8 mouse cellular contexts compared by ENCODE assay signal in genomic region chr13:67779265-67780221, GRCm38 (mm10). TPM values are rescaled to one million over a fixed set of nuclear protein-coding genes. Genes with fewer than 3 reads are reported as not detected.
DNase-seq lines count a peak whose midpoint lies in the region; ATAC-seq and TF ChIP-seq lines count a peak whose summit lies in the region.

TSS of gene Zfp493 (plus strand) at chr13:67779693.

- no peaks in the 10 kb centered on the region for H3K27me3 ChIP-seq in cerebellum, adult 2 months (ENCODE audit: control insufficient read depth, insufficient read depth, low read length)
- H3K27me3 ChIP-seq in hindbrain, embryonic 10.5 days (ENCODE audit: insufficient read depth, poor library complexity, severe bottlenecking): no peaks in the 10 kb centered on the region
- H3K27me3 ChIP-seq in lung, embryonic 15.5 days: no peaks in the 10 kb centered on the region
- H3K27me3 ChIP-seq in thymus, adult 2 months (ENCODE audit: control insufficient read depth, insufficient read depth, low read length): no peaks in the 10 kb centered on the region

- TF ChIP-seq CTCF in cerebellum, adult 2 months (IDR thresholded peaks at IDR 0.05; ENCODE audit: borderline replicate concordance, insufficient read depth, low read depth, low read length): no peak
- TF ChIP-seq CTCF in olfactory bulb, adult 2 months (IDR thresholded peaks at IDR 0.05; ENCODE audit: insufficient read depth, low read depth, low read length): no peak
- TF ChIP-seq CTCF in thymus, adult 2 months (IDR thresholded peaks at IDR 0.05; ENCODE audit: borderline replicate concordance, control insufficient read depth, extremely low read depth, insufficient read depth, low read length, poor library complexity): no peak

- peak within 1 kb of the TSS; percentile 73 for H3K4me3 ChIP-seq in cerebellum, adult 2 months (replicated peaks; ENCODE audit: insufficient read depth, low read depth, low read length)
- H3K4me3 ChIP-seq in hindbrain, embryonic 10.5 days: peak within 1 kb of the TSS; percentile 67
- peak within 1 kb of the TSS; percentile 60 for H3K4me3 ChIP-seq in lung, embryonic 15.5 days
- peak within 1 kb of the TSS; percentile 89 for H3K4me3 ChIP-seq in olfactory bulb, adult 2 months (ENCODE audit: insufficient read depth, low read depth, low read length)
- peak within 1 kb of the TSS; percentile 76 for H3K4me3 ChIP-seq in thymus, adult 2 months (ENCODE audit: control insufficient read depth, insufficient read depth, low read length)

- H3K36me3 ChIP-seq in hindbrain, embryonic 10.5 days: no peaks in the 10 kb centered on the region
- H3K36me3 ChIP-seq in lung, embryonic 15.5 days: no peaks in the 10 kb centered on the region
- no peaks in the 10 kb centered on the region for H3K36me3 ChIP-seq in thymus, adult 2 months (ENCODE audit: control insufficient read depth, insufficient read depth, low read length)

- 6% methylated on average over 26 of the region's 26 CpGs for WGBS in cerebellum, adult 2 months
- WGBS in hindbrain, embryonic 10.5 days: 8% methylated on average over 26 of the region's 26 CpGs
- 6% methylated on average over 26 of the region's 26 CpGs for WGBS in lung, embryonic 15.5 days
- WGBS in olfactory bulb, adult 2 months: 6% methylated on average over 26 of the region's 26 CpGs
- 9% methylated on average over 26 of the region's 26 CpGs for whole genome bisulfite sequencing in thymus, adult 2 months

- peak; percentile 52; the same call in 1 of the 2 replicates for TF ChIP-seq POLR2A in cerebellum, adult 2 months (IDR thresholded peaks at IDR 0.05; ENCODE audit: borderline replicate concordance, insufficient read depth, low read length)
- TF ChIP-seq POLR2A in olfactory bulb, adult 2 months (IDR thresholded peaks at IDR 0.05; ENCODE audit: insufficient read depth, low read depth, low read length): no peak
- no peak for TF ChIP-seq POLR2A in thymus, adult 2 months (IDR thresholded peaks at IDR 0.05; ENCODE audit: control insufficient read depth, extremely low read depth, insufficient read depth, low read length, poor library complexity)

- H3K4me1 ChIP-seq in cerebellum, adult 2 months (ENCODE audit: control insufficient read depth, insufficient read depth, low read length): no peaks in the 10 kb centered on the region
- H3K4me1 ChIP-seq in hindbrain, embryonic 10.5 days (replicated peaks): peaks cover 8% of the 10 kb centered on the region
- H3K4me1 ChIP-seq in lung, embryonic 15.5 days: peaks cover 4% of the 10 kb centered on the region; the same call in 1 of the 2 replicates
- peaks cover 4% of the 10 kb centered on the region for H3K4me1 ChIP-seq in olfactory bulb, adult 2 months (ENCODE audit: control insufficient read depth, insufficient read depth, low read length)
- H3K4me1 ChIP-seq in thymus, adult 2 months (replicated peaks; ENCODE audit: control insufficient read depth, insufficient read depth, low read length): peaks cover 3% of the 10 kb centered on the region; the same call in 1 of the 2 replicates

- peak within 1 kb of the TSS; percentile 81 for H3K4me2 ChIP-seq in lung, embryonic 15.5 days

- no peak within 1 kb of the TSS for H3K27ac ChIP-seq in cerebellum, adult 2 months (ENCODE audit: insufficient read depth, low read length)
- peak within 1 kb of the TSS; percentile 83 for H3K27ac ChIP-seq in hindbrain, embryonic 10.5 days
- peak within 1 kb of the TSS; percentile 43; the same call in 1 of the 2 replicates for H3K27ac ChIP-seq in lung, embryonic 15.5 days
- H3K27ac ChIP-seq in olfactory bulb, adult 2 months (ENCODE audit: insufficient read depth, low read depth, low read length): no peak within 1 kb of the TSS
- H3K27ac ChIP-seq in thymus, adult 2 months (ENCODE audit: control insufficient read depth, insufficient read depth, low read length): no peak within 1 kb of the TSS

- H3K9me3 ChIP-seq in hindbrain, embryonic 10.5 days: peaks cover 6% of the 10 kb centered on the region; the same call in 1 of the 2 replicates
- H3K9me3 ChIP-seq in lung, embryonic 15.5 days: no peaks in the 10 kb centered on the region

- peak; percentile 100 for ATAC-seq in frontal cortex, adult (ENCODE audit: low TSS enrichment)
- ATAC-seq in lung, embryonic 15.5 days (ENCODE audit: borderline replicate concordance, extremely low read depth, low FRiP score, low TSS enrichment): peak; percentile 95

- DNase-seq in MN1 (ENCODE audit: low spot score): peak; percentile 68
- peak; percentile 74 to 85 for DNase-seq in cerebellum, adult 2 months
- peak; percentile 66 for DNase-seq in hindbrain, embryonic 10.5 days (ENCODE audit: low spot score)
- DNase-seq in layer of hippocampus, adult 9-10 months (ENCODE audit: low spot score): peak; percentile 73
- peak; percentile 69 for DNase-seq in thymus, adult 2 months

- peak within 1 kb of the TSS; percentile 54 for H3K9ac ChIP-seq in lung, embryonic 15.5 days

RNA-seq across cellular contexts. Expression of gene Zfp493, which starts in this region (rescaled TPM):
- polyA plus RNA-seq in cerebellum, adult 2 months (2012; rRNA removed): 2.8 and 3.3 TPM in 2 replicates
- polyA plus RNA-seq in hindbrain, embryonic 10.5 days (2016; fragmentation: Nextera tagmentation; extraction: Ambion mirVana): 2.1 and 3.0 TPM in 2 replicates
- 2.5 and 2.9 TPM in 2 replicates for polyA plus RNA-seq in lung, embryonic 15.5 days (2015; fragmentation: Nextera tagmentation; extraction: Ambion mirVana)
- polyA plus RNA-seq in olfactory bulb, adult 2 months (2012; ENCODE audit: insufficient read depth, insufficient read length, low replicate concordance, missing spikeins): not detected in 2 replicates
- polyA plus RNA-seq in thymus, adult 2 months (2012; rRNA removed): 0.96 and 1.7 TPM in 2 replicates

Comparison
In these comparisons a context has a peak if more than half of its experiments do, and no peak if none do; other contexts are left out.
1. H3K27ac ChIP-seq: peak in hindbrain, embryonic 10.5 days (single experiment) and lung, embryonic 15.5 days (single experiment); none in cerebellum, adult 2 months (single experiment), olfactory bulb, adult 2 months (single experiment) and thymus, adult 2 months (single experiment).
2. Peak in every context shown above with its lines, with median percentiles within 50 percentile points of each other: DNase-seq and H3K4me3 ChIP-seq.